Mouse (Mus musculus): ENCODE measurements around the gene Sez6l.

- TF ChIP-seq CTCF (IDR thresholded peaks at IDR 0.05; ENCODE audit: extremely low read depth, insufficient read depth, low read length) (no peak), POLR2A (IDR thresholded peaks at IDR 0.05; ENCODE audit: extremely low read depth, insufficient read depth, low read length) (no peak)
These were observed 40.7 kb upstream of the Sez6l start for GRCm38 (mm10) chr5:112617602-112618247.
